Mouse (Mus musculus) liver (tissue): ENCODE measurements around the gene Krt4.

Source experiments
- DNase-seq: peaks from one replicate; pipeline ENCODE4 v3.0.0-alpha.2; 2020; ENCODE audit warnings: mixed read lengths

The Krt4 gene

GRCm38 (mm10) chr15:101879776-101880175 lies 44.8 kb downstream of the Krt4 start:
- DNase-seq, result peak; percentile 12

- DNase-seq, result no peak
Measured at GRCm38 (mm10) chr15:101878041-101878440, 46.5 kb downstream of the Krt4 start.

DNA sequence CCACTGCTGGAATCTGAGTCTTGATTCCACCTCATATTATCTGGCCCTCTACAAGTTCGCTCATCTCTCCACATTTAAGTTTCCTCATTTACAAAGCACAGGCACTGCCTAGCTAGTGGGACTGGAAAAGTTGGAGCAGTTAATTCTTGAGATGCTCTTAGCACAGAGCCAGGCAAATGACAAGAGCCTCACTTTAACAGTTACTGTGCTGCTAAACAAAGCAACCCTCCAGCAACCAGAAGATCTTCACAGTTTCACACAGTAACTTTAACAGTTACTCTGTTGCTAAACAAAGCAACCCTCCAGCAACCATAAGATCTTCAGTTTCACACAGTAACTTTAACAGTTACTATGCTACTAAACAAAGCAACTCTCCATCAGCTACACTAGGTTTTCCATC lies 50.2 kb downstream of the Krt4 start:
- DNase-seq, result no peak

GRCm38 (mm10) chr15:101873231-101873630 lies 51.3 kb downstream of the Krt4 start:
- no peak for DNase-seq

- DNase-seq, result no peak
Measured at GRCm38 (mm10) chr15:101869431-101869830, 55.1 kb downstream of the Krt4 start, which contains the start of gene Krt77. Gene Krt77, minus strand, starts transcription at chr15:101869705.
